Mouse (Mus musculus) macrophage (primary cell): ENCODE results near the gene Pkp4. TPM values are rescaled to one million over a fixed set of nuclear protein-coding genes. Genes with fewer than 3 reads are reported as not detected.

Source experiments
- H3K27ac ChIP-seq: fragments of 350-480 bp; formaldehyde crosslinking; 2 replicates; pipeline ENCODE4 v1.9.0; 2021
- H3K36me3 ChIP-seq: fragments of 350-480 bp; formaldehyde crosslinking; 2 replicates; pipeline ENCODE4 v1.9.0; 2021; ENCODE audit errors: inconsistent target
- H3K4me3 ChIP-seq: fragments of 350-480 bp; formaldehyde crosslinking; 2 replicates; pipeline ENCODE4 v1.9.0; 2021; ENCODE audit errors: inconsistent target
- H3K79me2 ChIP-seq: fragments of 350-480 bp; formaldehyde crosslinking; 2 replicates; pipeline ENCODE4 v1.9.0; 2021; ENCODE audit errors: inconsistent target
- WGBS: methylation state at CpG from one replicate; pipeline ENCODE4 v1.1.7; 2026; ENCODE audit warnings: inconsistent platforms; ENCODE audit not compliant: missing documents; 5-methylcytosine and 5-hydroxymethylcytosine counted together
- polyA plus RNA-seq: library from polyadenylated mRNA; stranded (reverse); fragments of 250-400 nt; gene quantifications from 3 replicates; pipeline ENCODE4 v1.2.4, GENCODE M21; 2018; ENCODE audit warnings: inconsistent platforms

Gene Pkp4
- polyA plus RNA-seq, 1 experiment from 2014 or later = 69.4 TPM

DNA sequence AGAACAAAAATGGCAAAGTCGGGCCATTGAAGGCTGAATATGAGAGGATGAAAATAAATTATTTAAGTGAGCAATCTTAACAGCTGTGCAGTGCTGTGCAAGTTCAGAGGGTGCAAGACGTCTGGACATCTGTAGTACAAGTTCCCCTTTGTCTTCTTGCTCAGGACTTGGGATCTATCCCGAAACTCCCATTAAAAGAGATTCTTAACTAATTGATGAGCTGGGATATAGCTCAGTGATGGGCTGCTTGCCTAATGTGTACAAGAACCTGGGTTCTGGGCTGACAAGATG is 84.4 kb downstream of the Pkp4 start:
- WGBS = 52% methylated on average over 3 of the region's 3 CpGs
- H3K27ac ChIP-seq = peak overlapping the region; percentile 24; the same call in 1 of the 2 replicates
- no peaks in the 10 kb centered on the region; the same call in 1 of the 2 replicates for H3K79me2 ChIP-seq
- no peaks in the 10 kb centered on the region for H3K36me3 ChIP-seq
- H3K4me3 ChIP-seq = no peak overlapping the region

DNA sequence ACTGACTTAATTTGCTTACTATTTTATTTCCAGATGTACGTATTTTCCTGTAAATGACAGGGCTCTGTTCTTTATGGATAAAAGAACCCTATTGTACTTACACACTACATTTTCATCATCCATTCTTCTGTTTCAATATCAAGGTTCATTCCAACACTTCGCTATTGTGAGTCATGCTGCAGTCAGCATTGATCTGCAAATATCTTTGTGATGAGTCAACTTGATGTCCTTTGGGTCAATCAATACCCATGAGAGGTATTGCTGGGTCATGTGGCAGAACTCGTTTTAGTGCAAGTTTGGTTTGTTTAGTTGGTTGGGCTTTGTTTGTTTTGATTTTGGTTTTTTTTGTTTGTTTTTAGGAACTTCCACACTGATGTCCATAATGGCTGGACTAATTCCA is 88.2 kb downstream of the Pkp4 start:
- no peaks in the 10 kb centered on the region; the same call in 1 of the 2 replicates for H3K79me2 ChIP-seq
- H3K4me3 ChIP-seq = no peak overlapping the region
- no peaks in the 10 kb centered on the region for H3K36me3 ChIP-seq
- no peak overlapping the region for H3K27ac ChIP-seq
- WGBS = 89% methylated on average over 3 of the region's 3 CpGs

DNA sequence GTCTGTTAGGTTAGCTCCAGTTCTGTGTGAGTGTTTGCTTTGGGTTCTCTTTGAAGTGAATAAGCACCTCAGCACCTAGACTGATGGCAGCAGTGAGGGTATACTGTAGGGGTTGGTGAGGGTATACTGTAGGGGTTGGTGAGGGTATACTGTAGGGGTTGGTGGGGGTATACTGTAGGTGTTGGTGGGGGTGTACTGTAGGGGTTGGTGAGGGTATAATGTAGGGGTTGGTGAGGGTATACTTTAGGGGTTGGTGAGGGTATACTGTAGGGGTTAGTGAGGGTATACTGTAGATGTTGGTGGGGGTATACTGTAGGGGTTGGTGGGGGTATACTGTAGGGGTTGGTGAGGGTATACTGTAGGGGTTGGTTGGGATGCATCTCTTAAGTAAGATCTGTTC is 92.2 kb downstream of the Pkp4 start:
- Histone ChIP-seq H3K79me2 (no peaks in the 10 kb centered on the region), H3K27ac (no peak overlapping the region), H3K4me3 (no peak overlapping the region), H3K36me3 (no peaks in the 10 kb centered on the region)

DNA sequence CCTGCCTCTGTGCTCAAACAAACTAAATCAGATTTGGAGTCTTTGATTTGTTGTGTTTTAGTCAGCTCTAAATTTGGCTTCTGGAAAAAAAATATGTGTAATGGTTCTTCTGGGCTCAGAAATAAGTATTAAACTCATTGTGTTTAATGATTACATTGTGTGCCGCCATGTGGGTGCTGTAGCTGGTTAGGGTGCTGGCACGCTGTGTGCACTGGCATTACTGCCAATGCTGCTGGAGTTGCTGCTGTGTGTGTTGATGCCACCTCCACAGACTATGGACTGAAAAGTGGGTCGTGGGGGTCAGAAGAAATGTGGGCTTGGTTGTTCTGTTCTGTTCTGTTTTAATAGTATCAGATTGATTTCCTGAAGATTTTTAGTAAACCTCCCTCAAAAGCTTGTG is 92.8 kb downstream of the Pkp4 start:
- Histone ChIP-seq H3K79me2 (no peaks in the 10 kb centered on the region), H3K27ac (no peak overlapping the region), H3K36me3 (no peaks in the 10 kb centered on the region), H3K4me3 (no peak overlapping the region)
- WGBS = 89% methylated on average over 3 of the region's 3 CpGs

- no peak overlapping the region for H3K4me3 ChIP-seq
- no peaks in the 10 kb centered on the region for H3K36me3 ChIP-seq
- 88% methylated on average over 6 of the region's 6 CpGs for WGBS
- H3K79me2 ChIP-seq = no peaks in the 10 kb centered on the region
- H3K27ac ChIP-seq = no peak overlapping the region
Measured at GRCm38 (mm10) chr2:59258821-59259231, 98.2 kb downstream of the Pkp4 start.

GRCm38 (mm10) chr2:59259346-59259745 is 98.7 kb downstream of the Pkp4 start:
- Histone ChIP-seq H3K27ac (no peak overlapping the region), H3K79me2 (no peaks in the 10 kb centered on the region), H3K4me3 (no peak overlapping the region), H3K36me3 (no peaks in the 10 kb centered on the region)
- 94% methylated on average over 6 of the region's 6 CpGs for WGBS

GRCm38 (mm10) chr2:59261203-59261602 is 100.6 kb downstream of the Pkp4 start:
- Histone ChIP-seq H3K36me3 (no peaks in the 10 kb centered on the region), H3K79me2 (no peaks in the 10 kb centered on the region), H3K4me3 (no peak overlapping the region), H3K27ac (no peak overlapping the region)
- WGBS = 95% methylated on average over 2 of the region's 2 CpGs

- H3K36me3 ChIP-seq = no peaks in the 10 kb centered on the region
- WGBS = 99% methylated on average over 14 of the region's 14 CpGs
Measured at GRCm38 (mm10) chr2:59266428-59266827, 105.8 kb downstream of the Pkp4 start.

GRCm38 (mm10) chr2:59271835-59272234 is 111.2 kb downstream of the Pkp4 start:
- 92% methylated on average over 8 of the region's 8 CpGs for WGBS
- no peaks in the 10 kb centered on the region for H3K79me2 ChIP-seq
- no peak overlapping the region for H3K27ac ChIP-seq
- no peak overlapping the region for H3K4me3 ChIP-seq
- H3K36me3 ChIP-seq = no peaks in the 10 kb centered on the region

More at GRCm38 (mm10) chr2:59266428-59266827, 105.8 kb downstream of the Pkp4 start:
- Histone ChIP-seq H3K79me2 (no peaks in the 10 kb centered on the region), H3K4me3 (no peak overlapping the region), H3K27ac (no peak overlapping the region)

DNA sequence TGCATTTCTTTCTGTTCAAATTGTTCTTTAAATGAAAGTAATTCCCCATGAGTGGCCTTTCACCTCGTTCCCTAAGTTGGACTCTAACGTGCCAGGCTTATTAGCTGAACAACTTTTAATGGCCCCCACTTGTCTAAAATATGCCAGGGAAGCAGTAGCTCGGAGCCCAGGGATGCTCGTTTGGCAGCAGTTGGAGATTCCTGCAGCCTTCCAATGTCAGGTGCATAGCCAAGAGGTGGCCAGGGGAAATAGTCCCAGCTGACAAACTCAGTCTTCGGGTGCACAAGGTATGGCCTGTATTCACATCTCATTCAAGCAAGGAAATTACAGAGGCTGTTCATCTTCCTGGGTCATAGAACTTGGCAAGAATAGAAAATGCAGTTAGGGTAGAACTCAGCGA is 112.1 kb downstream of the Pkp4 start:
- Histone ChIP-seq H3K79me2 (no peaks in the 10 kb centered on the region), H3K4me3 (no peak overlapping the region), H3K36me3 (no peaks in the 10 kb centered on the region), H3K27ac (no peak overlapping the region)
- WGBS = 92% methylated on average over 6 of the region's 6 CpGs

DNA sequence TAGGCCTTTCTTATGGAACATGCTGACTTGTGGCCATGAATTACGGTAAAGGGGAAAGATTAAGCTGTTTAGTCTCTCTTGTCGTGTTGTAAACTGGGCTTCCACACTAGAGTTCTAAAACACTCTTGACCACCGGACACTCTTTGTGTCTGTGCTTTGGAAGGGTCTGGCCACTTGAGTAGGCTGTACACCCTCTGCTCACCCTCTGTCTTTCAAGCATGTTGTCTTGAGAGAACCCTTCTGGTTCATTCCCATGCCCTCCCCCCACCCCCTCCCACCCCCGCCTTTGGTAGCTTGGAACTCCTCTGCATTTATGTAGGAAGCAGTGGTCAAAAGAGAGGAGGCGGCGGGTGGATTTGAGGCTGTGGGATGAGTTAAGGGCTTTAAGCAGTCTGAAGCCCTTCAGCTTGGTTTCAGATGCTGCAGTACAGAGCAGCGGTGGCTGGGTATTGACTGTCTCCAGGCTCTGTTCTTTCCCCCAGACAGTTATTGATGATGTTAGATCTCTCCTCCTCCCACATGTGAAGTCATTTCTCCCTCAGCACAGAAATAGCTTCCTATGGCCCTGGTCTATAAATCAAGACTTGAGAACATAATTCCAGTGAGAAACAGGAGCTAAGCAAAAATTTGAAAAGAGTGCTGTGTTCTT is 120.4 kb downstream of the Pkp4 start:
- H3K79me2 ChIP-seq = no peaks in the 10 kb centered on the region
- no peaks in the 10 kb centered on the region for H3K36me3 ChIP-seq
- H3K4me3 ChIP-seq = no peak overlapping the region
- H3K27ac ChIP-seq = no peak overlapping the region
- WGBS = 97% methylated on average over 6 of the region's 7 CpGs

DNA sequence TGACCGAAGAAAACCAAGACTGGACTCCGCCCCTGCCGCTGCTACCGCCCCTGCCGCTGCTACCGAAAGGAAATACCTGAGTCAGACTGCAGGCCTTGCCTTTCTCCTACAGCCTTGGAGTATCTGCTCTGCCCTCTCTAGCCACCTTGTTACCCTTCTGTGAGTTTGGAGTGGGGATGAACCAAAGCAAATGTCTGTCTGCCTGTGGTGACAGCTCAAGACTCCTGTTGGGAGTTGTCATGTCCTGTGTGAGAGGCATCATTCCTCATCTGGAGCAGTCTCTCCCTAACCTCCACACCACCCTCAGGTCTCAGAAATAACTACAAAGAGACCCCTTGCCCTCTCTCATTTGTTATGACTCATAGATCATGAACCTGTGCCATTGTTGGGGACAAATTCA is 122.3 kb downstream of the Pkp4 start:
- no peaks in the 10 kb centered on the region for H3K36me3 ChIP-seq
- no peak overlapping the region for H3K27ac ChIP-seq
- H3K4me3 ChIP-seq = no peak overlapping the region
- no peaks in the 10 kb centered on the region for H3K79me2 ChIP-seq
- 94% methylated on average over 6 of the region's 6 CpGs for WGBS

DNA sequence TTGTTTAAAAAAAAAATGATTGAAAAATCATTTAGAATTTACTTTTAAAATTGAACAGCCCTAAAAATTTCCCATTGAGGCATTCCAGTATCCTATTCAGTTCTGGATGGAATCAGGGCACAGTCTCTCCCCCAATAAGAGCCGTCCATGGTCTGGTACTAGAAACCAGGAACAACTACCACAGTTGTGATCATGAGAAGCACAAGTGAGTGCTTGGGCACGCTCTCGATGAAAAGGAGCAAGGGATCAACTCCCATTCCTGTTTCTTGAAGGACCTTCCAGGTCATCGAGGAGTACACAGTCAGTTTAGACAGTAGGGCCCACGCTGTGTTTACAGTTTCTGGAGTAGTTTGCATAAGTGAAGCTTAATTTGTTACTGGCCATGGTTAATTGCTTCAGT is 123.6 kb downstream of the Pkp4 start:
- H3K79me2 ChIP-seq = no peaks in the 10 kb centered on the region
- H3K27ac ChIP-seq = no peak overlapping the region
- H3K4me3 ChIP-seq = no peak overlapping the region
- no peaks in the 10 kb centered on the region for H3K36me3 ChIP-seq
- WGBS = 93% methylated on average over 5 of the region's 5 CpGs

DNA sequence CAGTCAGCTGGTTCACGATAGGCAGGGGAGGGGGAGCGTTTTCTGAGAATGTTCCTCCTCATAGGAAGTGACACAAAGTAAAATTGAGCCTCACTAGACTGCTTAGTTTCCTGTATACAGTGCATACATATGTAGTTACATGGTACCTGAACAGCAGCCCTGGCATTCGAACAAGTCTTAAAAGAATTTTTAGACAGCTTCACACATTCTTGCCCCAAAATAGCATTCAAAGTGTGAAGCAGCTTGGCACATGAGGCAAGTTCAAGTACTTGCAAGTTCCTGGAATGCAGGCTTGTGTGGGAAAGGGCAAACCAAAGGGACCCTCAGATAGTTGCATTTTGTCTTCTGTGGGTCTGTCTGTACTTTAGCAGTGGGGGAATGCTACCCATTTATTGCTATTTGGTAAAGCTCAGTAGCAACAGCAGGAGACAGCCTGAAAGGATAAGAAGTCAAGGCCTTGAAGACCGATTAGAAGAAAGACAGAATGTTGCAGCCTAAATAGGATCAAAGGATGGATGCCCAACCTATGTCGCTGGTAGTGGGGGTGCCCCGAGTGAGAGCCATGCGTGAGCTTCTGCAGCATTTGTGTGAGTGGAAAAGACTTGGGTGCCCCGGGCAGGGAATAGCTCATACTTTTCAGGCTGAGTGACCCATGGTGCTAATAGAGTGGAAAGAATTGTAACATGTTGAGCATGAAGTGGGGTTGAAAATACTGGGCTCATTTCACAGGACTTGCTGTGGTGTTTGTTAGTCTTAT is 124.3 kb downstream of the Pkp4 start:
- H3K36me3 ChIP-seq = no peaks in the 10 kb centered on the region
- 85% methylated on average over 8 of the region's 8 CpGs for WGBS
- H3K79me2 ChIP-seq = no peaks in the 10 kb centered on the region
- H3K4me3 ChIP-seq = no peak overlapping the region
- H3K27ac ChIP-seq = no peak overlapping the region

DNA sequence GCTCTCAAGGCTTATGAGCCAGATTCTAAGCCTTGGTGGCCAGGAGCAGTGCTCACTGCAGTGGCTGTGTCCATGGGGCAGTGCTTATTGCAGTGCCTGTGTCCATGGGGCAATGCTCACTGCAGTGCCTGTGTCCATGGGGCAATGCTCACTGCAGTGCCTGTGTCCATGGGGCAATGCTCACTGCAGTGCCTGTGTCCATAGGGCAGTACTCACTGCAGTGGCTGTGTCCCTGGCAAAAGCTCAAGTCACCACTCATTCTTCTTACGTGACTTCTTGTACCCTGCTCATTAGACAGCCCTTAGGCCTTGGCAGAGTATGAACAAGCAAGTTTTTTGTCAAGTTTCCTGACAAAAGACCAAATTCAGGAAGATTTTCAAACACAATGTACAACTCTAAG is 124.9 kb downstream of the Pkp4 start:
- WGBS = 100% methylated on average over 1 of the region's 1 CpGs
- H3K4me3 ChIP-seq = no peak overlapping the region

DNA sequence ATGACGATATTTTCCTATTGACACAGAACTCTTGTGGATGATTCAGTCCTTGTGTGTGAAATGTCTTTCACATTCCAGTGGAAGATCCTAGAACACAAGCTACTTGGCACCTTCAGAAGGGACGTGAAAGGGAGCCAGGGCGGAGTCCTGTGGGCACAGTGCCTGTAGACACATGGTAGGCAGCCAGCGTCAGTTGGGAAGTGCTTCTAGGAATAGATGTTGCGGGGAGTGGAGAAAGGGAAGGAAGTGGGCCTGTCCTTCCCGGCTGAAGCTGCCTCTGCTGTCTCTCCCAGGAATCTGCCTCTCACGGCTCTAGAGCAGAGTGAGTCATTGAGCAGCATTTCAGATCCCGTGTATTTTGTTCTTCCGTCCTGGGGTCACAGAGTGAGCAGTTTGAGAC is 125.6 kb downstream of the Pkp4 start:
- H3K27ac ChIP-seq = no peak overlapping the region
- 78% methylated on average over 9 of the region's 9 CpGs for WGBS
- H3K4me3 ChIP-seq = no peak overlapping the region
- no peaks in the 10 kb centered on the region for H3K79me2 ChIP-seq
- no peaks in the 10 kb centered on the region for H3K36me3 ChIP-seq

More for the DNA sequence above, 124.9 kb downstream of the Pkp4 start:
- H3K36me3 ChIP-seq = no peaks in the 10 kb centered on the region
- H3K79me2 ChIP-seq = no peaks in the 10 kb centered on the region
- no peak overlapping the region for H3K27ac ChIP-seq
